Mouse (Mus musculus): ENCODE results near the gene H6pd. TPM values are rescaled to one million over a fixed set of nuclear protein-coding genes. Genes with fewer than 3 reads are reported as not detected.
"Not testable (repeated sequence)": the region's sequence is repeated elsewhere in the genome, so short reads cannot be mapped to it uniquely, and the experiment has no call there.

The H6pd gene
- 10 to 100 TPM; 11.2 to 11.5 TPM for total RNA-seq (2021)
- long read RNA-seq, experiment 1, full-length matches to known transcripts, result 2 of 5 reads
- long read RNA-seq, experiment 1, partial matches to known transcripts, result 2 of 5 reads
- long read RNA-seq, experiment 1, other reads (novel, unspliced or antisense), result 1 of 5 reads
- long read RNA-seq, experiment 2, full-length matches to known transcripts, result 2 of 4 reads
- long read RNA-seq, experiment 2, partial matches to known transcripts, result 2 of 4 reads
- long read RNA-seq, experiment 2, other reads (novel, unspliced or antisense), result 0 of 4 reads

GRCm38 (mm10) chr4:150008853-150009586, at the start of gene H6pd:
H6pd (minus strand) TSS chr4:150009023.
- peak; percentile 81 to 84 for DNase-seq (ENCODE audit: low spot score in 2 of 2)

GRCm38 (mm10) chr4:150057722-150058121, 48.9 kb upstream of the H6pd start:
- DNase-seq (ENCODE audit: low spot score in 2 of 2), result no peak

- DNase-seq (ENCODE audit: low spot score in 2 of 2), result no peak
Observed at GRCm38 (mm10) chr4:150056171-150056570, 47.3 kb upstream of the H6pd start.

- no peak for DNase-seq (ENCODE audit: low spot score in 2 of 2)
Observed at GRCm38 (mm10) chr4:150052380-150052779, 43.6 kb upstream of the H6pd start.

GRCm38 (mm10) chr4:150051514-150051913, 42.7 kb upstream of the H6pd start:
- no peak for DNase-seq (ENCODE audit: low spot score in 2 of 2)

- DNase-seq (ENCODE audit: low spot score in 2 of 2), result no peak
Observed at GRCm38 (mm10) chr4:150049564-150050226, 40.9 kb upstream of the H6pd start.

GRCm38 (mm10) chr4:150049157-150049513, 40.3 kb upstream of the H6pd start:
- DNase-seq (ENCODE audit: low spot score in 2 of 2), result no peak

- no peak for DNase-seq (ENCODE audit: low spot score in 2 of 2)
Observed at GRCm38 (mm10) chr4:150048478-150049156, 39.8 kb upstream of the H6pd start.

- DNase-seq (ENCODE audit: low spot score in 2 of 2), result peak in 1 of 2 experiments; percentile 12
Observed at GRCm38 (mm10) chr4:150048038-150048437, 39.2 kb upstream of the H6pd start.

- DNase-seq (ENCODE audit: low spot score in 2 of 2), result no peak
Observed at GRCm38 (mm10) chr4:150043591-150043990, 34.8 kb upstream of the H6pd start.

- no peak for DNase-seq (ENCODE audit: low spot score in 2 of 2)
Observed at GRCm38 (mm10) chr4:150041346-150042110, 32.7 kb upstream of the H6pd start.

GRCm38 (mm10) chr4:150040856-150041255, 32.0 kb upstream of the H6pd start:
- not testable (repeated sequence) for DNase-seq (ENCODE audit: low spot score in 2 of 2)

GRCm38 (mm10) chr4:150040003-150040581, 31.3 kb upstream of the H6pd start:
- DNase-seq (ENCODE audit: low spot score in 2 of 2), result no peak

- no peak for DNase-seq (ENCODE audit: low spot score in 2 of 2)
Observed at GRCm38 (mm10) chr4:150038533-150038932, 29.7 kb upstream of the H6pd start.

- no peak for DNase-seq (ENCODE audit: low spot score in 2 of 2)
Observed at GRCm38 (mm10) chr4:150036094-150036493, 27.3 kb upstream of the H6pd start.

GRCm38 (mm10) chr4:150035280-150035679, 26.5 kb upstream of the H6pd start:
- DNase-seq (ENCODE audit: low spot score in 2 of 2), result peak; percentile 89 to 95

- DNase-seq (ENCODE audit: low spot score in 2 of 2), result peak in 1 of 2 experiments; percentile 23
Observed at GRCm38 (mm10) chr4:150033261-150033671, 24.4 kb upstream of the H6pd start.

GRCm38 (mm10) chr4:150031234-150031890, 22.5 kb upstream of the H6pd start:
- peak in 1 of 2 experiments; percentile 37 for DNase-seq (ENCODE audit: low spot score in 2 of 2)

GRCm38 (mm10) chr4:150030449-150031233, 21.8 kb upstream of the H6pd start:
- DNase-seq (ENCODE audit: low spot score in 2 of 2), result peak; percentile 31 to 51

Data from left cerebral cortex, adult 18-20 months (tissue).